Mouse (Mus musculus): ENCODE measurements around the gene Btg1.

DNA sequence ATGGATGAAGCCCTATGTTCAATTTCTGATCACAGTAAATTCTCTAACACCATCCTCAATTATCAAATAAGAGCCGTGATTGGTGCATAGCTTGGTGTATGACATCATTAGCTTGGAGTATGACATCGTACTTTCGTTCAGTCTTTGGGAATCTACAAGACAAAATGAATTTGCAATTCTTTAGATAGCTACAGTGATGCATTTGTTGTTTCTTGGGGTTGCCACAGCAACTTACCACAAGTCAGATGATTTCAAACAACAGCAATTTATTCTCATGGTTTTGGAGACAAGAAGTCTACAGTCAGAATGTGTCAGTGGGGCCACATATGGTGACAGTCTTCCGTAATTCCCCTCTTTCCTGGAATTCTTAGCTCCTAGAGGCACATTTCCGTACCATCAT, 27.0 kb upstream of the Btg1 start:
- TF ChIP-seq POLR2A (IDR thresholded peaks at IDR 0.05; ENCODE audit: low read depth, low read length) (no peak), CTCF (IDR thresholded peaks at IDR 0.05; ENCODE audit: extremely low read depth, insufficient read depth, insufficient read length, insufficient replicate concordance) (no peak)
